8 mouse cellular contexts compared by ENCODE assay signal in the genomic region with DNA sequence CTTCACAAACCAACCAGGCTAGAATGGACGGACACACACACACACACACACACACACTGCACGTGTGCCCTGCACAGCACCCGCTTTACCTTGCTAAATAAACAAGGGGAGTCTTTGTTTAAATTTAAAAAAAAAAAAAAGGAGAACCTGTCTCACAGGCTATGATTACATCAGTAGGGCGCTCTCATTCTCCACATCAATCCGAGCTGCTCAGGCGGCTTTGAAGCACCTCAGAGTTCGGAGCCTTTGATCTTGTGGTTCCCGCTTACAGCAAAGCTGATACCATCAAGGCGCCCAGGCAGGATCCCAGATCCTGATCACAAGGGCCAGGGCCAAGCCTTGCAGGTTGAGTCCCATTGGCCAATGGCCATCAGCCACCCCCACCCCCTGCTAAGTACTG. TPM values are rescaled to one million over a fixed set of nuclear protein-coding genes. Genes with fewer than 3 reads are reported as not detected.
A peak's percentile ranks its signal among the peaks of the same experiment; 100 is the strongest.
DNase-seq lines count a peak whose midpoint lies in the region; ATAC-seq lines count a peak whose summit lies in the region.
"Had no signal": no experiment of that assay in that cellular context is flagged by ENCODE, and none has a peak within 500 bp of the region (broad histone marks: within the 10 kb centered on the region; RNA-seq: fewer than 3 reads in every experiment).

No protein-coding gene starts in this region.

- H3K27ac ChIP-seq in embryonic facial prominence, embryonic 13.5 days: no peak overlapping the region
- no peak overlapping the region for H3K27ac ChIP-seq in limb, embryonic 12.5 days
- peak overlapping the region; percentile 70 for H3K27ac ChIP-seq in stomach, embryonic 16.5 days (ENCODE audit: low read length)

- no peak overlapping the region for H3K9ac ChIP-seq in embryonic facial prominence, embryonic 13.5 days
- no peak overlapping the region for H3K9ac ChIP-seq in limb, embryonic 12.5 days (replicated peaks)
- no peak overlapping the region for H3K9ac ChIP-seq in stomach, embryonic 16.5 days (ENCODE audit: low read length)

- peak; percentile 71 for DNase-seq in urinary bladder, postnatal 14 days (ENCODE audit: low spot score)
- no peak for DNase-seq in urinary bladder, adult 2 months (ENCODE audit: low spot score)
- no peak for DNase-seq in cerebellum, adult 11-12 months

- WGBS in embryonic facial prominence, embryonic 13.5 days: 19% methylated on average over 9 of the region's 9 CpGs
- WGBS in limb, embryonic 12.5 days: 10% methylated on average over 9 of the region's 9 CpGs
- 32% methylated on average over 9 of the region's 9 CpGs for WGBS in stomach, embryonic 16.5 days

- no peaks in the 10 kb centered on the region for H3K27me3 ChIP-seq in embryonic facial prominence, embryonic 13.5 days
- H3K27me3 ChIP-seq in limb, embryonic 12.5 days: no peaks in the 10 kb centered on the region
- H3K27me3 ChIP-seq in stomach, embryonic 16.5 days (ENCODE audit: control insufficient read depth, insufficient read depth, low read length): no peaks in the 10 kb centered on the region

- no peak for ATAC-seq in embryonic facial prominence, embryonic 13.5 days (ENCODE audit: insufficient number of reproducible peaks, insufficient read depth, low FRiP score, low TSS enrichment, low read depth)
- no peak for ATAC-seq in limb, embryonic 12.5 days (ENCODE audit: insufficient number of reproducible peaks, insufficient read depth, low FRiP score, low TSS enrichment, low read depth)
- peak; percentile 77 for ATAC-seq in stomach, embryonic 16.5 days (ENCODE audit: insufficient read depth, low FRiP score)
- ATAC-seq in megakaryocyte, adult 5-6 weeks (ENCODE audit: poor library complexity, severe bottlenecking): no peak

- peak overlapping the region; percentile 16; the same call in 1 of the 2 replicates for H3K4me2 ChIP-seq in embryonic facial prominence, embryonic 13.5 days
- H3K4me2 ChIP-seq in limb, embryonic 12.5 days: peak overlapping the region; percentile 19
- H3K4me2 ChIP-seq in stomach, embryonic 16.5 days (ENCODE audit: low read depth, low read length): no peak overlapping the region

- H3K4me1 ChIP-seq in embryonic facial prominence, embryonic 13.5 days: peaks cover 49% of the 10 kb centered on the region
- H3K4me1 ChIP-seq in limb, embryonic 12.5 days (replicated peaks): peaks cover 57% of the 10 kb centered on the region
- peaks cover 28% of the 10 kb centered on the region for H3K4me1 ChIP-seq in stomach, embryonic 16.5 days (ENCODE audit: control insufficient read depth, insufficient read depth, low read length)

- no peak overlapping the region for H3K4me3 ChIP-seq in embryonic facial prominence, embryonic 13.5 days
- no peak overlapping the region for H3K4me3 ChIP-seq in limb, embryonic 12.5 days (replicated peaks)
- H3K4me3 ChIP-seq in stomach, embryonic 16.5 days (replicated peaks; ENCODE audit: low read length): no peak overlapping the region
- H3K4me3 ChIP-seq: myocyte had no signal

- no peaks in the 10 kb centered on the region for H3K9me3 ChIP-seq in embryonic facial prominence, embryonic 13.5 days
- H3K9me3 ChIP-seq in limb, embryonic 12.5 days: no peaks in the 10 kb centered on the region
- no peaks in the 10 kb centered on the region for H3K9me3 ChIP-seq in stomach, embryonic 16.5 days (replicated peaks; ENCODE audit: control insufficient read depth, low read length)

- no peaks in the 10 kb centered on the region for H3K36me3 ChIP-seq in embryonic facial prominence, embryonic 13.5 days
- H3K36me3 ChIP-seq in limb, embryonic 12.5 days: no peaks in the 10 kb centered on the region
- no peaks in the 10 kb centered on the region for H3K36me3 ChIP-seq in stomach, embryonic 16.5 days (ENCODE audit: control insufficient read depth, insufficient read depth, low read length)

RNA-seq across cellular contexts. Expression of a gene that starts 33.1 kb away (rescaled TPM):
- polyA plus RNA-seq in urinary bladder, adult 2 months (2012; rRNA removed): 5.3 and 10.1 TPM in 2 replicates
- polyA plus RNA-seq in embryonic facial prominence, embryonic 13.5 days (2015; fragmentation: Nextera tagmentation; extraction: Ambion mirVana): 16.2 and 17.6 TPM in 2 replicates
- polyA plus RNA-seq in limb, embryonic 12.5 days (2016; fragmentation: Nextera tagmentation; extraction: Ambion mirVana): 13.6 and 13.7 TPM in 2 replicates
- 13.3 and 13.9 TPM in 2 replicates for polyA plus RNA-seq in stomach, embryonic 16.5 days (2015; fragmentation: Nextera tagmentation; extraction: Ambion mirVana)
- total RNA-seq in megakaryocyte, adult 5-6 weeks (2015): 0.68 and 2.2 TPM in 2 replicates
- 0.57 and 0.70 TPM in 2 replicates for total RNA-seq in megakaryocyte, adult 5-6 weeks (2017)
